Mouse (Mus musculus) heart, adult 9 months (tissue): ENCODE data around the gene Mmp1b.
"Not testable (repeated sequence)": the region's sequence is repeated elsewhere in the genome, so short reads cannot be mapped to it uniquely, and the experiment has no call there.

Experiments used
- DNase-seq, 2 experiments: peaks; one replicate each; pipeline ENCODE4 v3.0.0; 2022; ENCODE audit warnings: low spot score in 2 of 2

Gene Mmp1b

DNA sequence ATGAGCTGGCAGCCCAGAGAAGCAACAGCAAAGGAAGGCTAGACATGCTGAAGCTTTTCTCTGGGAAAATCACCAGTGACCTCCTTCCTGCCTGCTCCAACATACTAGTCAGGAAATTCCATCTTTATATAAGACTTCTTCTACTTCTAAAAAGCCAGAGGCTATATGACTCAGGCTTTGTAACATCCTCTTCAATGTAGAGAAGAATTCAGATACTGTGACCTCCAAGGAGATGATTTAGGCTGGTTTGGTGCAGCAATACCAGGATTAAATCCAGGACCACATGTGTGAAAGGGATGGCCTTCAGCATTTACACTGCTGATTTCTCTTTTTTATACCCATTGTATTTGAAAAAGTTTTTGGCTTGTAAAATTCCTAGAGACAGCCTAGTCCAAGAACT, at the start of gene Mmp1b:
Mmp1b (minus strand) TSS at position 101 of the 400 bp plus-strand sequence.
- no peak for DNase-seq

DNA sequence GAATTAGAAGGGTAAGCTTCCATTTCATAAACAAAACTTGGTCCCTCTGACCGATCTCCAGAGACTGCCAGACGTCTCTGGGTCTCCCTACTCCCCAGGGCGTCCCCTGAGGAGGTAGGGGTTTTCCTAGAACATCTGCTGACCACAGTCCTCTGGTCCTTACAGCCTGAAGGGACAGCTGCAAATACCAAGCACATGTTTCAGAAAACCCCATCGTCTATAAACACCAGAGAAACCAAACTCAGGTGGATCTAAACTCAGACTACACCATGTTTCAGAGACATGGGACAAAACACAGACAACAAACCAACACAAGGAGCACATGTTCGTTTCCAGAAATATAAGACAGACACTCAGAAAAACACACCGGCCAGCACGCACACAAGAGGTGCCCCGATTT, 8.7 kb upstream of the Mmp1b start:
- DNase-seq = not testable (repeated sequence)

DNA sequence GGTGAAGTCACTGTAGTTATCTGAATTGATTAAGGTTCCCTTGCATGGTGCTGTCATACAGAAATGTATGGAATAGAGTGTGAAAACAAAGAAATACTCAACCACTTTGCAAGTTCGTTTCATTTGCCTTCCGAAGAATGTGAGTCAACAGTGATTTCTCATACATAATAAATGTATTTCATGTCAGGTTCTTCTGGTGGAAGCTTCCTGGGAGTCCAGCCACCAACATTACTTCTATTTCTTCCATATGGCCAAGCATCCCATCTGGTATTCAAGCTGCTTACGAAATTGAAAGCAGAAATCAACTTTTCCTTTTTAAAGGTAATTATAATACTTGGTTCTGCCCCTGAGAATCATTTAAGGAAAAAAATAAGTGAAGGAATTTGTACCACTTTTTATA, 33.3 kb downstream of the Mmp1b start:
- DNase-seq = no peak

DNA sequence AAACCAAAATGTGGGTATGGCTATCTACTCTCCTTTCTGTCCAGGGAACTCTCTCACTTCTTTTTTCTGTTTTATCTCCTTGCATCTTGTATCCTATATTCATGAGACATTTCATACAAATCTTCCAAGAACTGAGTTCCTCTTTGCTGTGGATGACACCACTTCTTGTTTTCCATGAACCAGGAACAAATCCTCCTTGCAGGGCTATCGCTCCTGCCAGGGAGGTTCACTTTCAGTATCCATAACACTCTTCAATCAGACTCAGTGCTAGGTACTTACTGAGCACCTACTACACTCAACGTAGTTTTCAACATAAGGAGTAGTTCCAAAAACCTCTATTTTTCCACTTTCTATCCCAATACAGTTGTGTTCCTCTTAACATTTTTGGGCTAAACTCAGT, 42.3 kb downstream of the Mmp1b start:
- no peak for DNase-seq

DNA sequence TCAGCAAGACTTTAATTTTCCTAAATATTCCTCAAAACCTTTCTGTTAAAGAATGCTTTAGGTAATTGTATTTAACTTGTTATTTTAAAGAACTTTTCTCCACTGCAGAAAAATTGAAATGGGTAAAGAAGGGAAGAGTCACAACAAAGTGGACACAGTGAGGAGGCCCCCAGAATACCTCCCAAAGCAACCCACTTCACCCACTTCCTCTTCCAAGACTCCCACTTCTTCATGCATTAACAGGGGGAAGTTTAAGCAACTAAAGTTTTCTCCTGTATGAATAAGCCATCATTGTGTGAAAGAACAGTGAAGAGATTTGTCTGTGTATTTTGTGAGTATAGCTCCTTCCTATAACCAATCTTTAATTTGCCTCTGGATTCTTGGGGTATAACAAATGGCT, 43.7 kb downstream of the Mmp1b start, which contains the start of gene Mmp12:
Mmp12 (plus strand) TSS at position 275 of the 400 bp plus-strand sequence.
- DNase-seq = no peak

DNA sequence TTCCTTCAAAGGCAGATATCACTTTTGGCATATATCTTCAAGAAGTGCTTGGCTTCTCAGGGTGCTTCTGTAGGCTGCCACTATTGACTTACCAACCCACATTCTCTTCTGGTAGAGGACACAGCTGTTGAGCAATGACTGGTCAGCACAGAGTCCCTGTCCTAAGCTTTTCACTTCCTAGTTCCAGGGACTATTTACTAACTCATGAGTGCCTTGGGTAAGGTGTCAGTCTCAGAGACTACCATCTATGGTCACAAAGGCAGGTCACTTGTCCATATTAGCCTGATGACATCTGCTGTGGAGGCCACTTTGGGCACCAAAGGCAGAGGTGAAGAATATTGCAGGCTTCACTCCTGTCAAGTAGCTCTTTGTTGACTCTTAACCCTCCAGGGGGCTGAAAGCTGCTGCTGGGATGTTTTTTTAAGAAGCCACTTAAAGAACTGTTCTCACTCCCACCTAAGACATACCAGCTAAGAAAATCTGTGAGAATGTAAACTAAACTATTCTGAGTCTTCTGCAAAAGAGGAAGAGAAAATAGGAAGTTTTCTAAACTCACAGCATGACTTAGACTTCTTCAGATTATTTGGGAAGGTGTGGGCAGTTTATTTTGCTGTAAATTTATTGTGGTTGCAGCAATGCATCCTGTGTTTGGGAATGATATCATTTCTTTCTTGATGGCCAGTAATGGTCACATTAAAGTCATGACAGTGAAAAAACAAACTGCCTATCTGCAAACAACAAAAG, 50.9 kb downstream of the Mmp1b start:
- DNase-seq = peak in 1 of 2 experiments; percentile 10

DNA sequence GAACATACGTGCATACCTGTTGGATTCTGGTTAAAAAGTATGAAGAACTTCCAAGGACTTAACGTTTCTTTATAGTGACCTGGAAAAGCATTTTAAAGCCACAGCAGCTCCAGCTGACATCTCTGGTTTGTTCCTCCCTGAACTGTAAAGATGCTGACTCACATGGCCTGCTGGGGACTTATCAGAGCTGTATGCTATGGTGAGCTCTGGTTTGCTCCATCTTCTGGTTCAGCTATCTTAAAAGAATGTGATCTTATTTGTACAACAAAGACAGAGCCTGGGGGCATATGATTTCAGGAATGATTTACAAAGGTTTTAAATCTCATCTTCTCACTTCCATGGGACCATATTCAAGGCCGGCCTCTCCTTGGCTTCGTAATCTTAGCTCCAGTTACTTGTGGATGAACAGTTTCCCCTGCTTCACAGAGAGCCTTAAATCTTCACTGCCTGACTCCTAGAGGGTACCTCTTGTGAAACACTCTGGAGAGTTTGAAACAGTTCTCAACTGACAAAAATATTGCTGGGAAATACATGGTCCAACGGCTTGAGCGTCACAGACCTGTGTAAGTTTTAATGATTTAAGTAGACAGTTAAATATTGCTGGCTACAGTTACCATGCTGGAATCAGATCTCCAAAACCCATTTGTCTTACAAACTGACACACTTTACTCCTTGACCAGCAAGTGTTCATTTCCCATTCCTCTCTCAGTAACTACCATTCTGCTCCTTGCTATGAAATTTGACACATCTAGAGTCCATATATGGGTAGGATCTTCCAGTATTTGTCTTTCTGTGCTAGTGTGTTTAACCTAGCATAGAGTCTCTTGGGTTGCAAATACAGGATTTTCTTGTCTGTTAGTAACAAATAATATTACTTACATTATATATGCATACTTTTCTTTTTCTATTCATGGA, 51.8 kb downstream of the Mmp1b start:
- no peak for DNase-seq

DNA sequence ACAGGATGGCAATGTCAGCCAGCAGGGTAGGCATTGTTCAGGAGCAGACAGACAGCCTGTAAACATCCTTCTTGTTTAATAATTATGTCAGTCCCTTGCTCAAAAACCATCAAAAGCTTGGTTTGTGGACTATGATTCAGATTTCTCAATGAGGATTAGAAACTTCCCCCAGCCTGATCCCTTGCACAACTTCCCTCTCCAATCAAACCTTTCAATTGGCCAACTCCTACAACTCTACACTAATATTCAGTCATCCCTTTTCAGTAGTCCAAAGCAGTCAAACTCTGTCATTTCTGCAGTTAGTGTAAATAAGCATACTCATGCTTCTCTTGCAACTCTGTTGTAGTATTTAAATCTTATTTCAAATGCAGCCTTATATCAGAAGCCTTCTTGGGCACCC, 56.0 kb downstream of the Mmp1b start:
- no peak for DNase-seq
